Mouse (Mus musculus) urinary bladder, postnatal 25 days (tissue): ENCODE measurements around the gene Lnx1.

Source experiments
- DNase-seq: peaks from one replicate; pipeline ENCODE4 v3.0.0; 2022; ENCODE audit warnings: low spot score

Gene Lnx1

GRCm38 (mm10) chr5:74649122-74649521, 53.6 kb downstream of the Lnx1 start:
- no peak for DNase-seq

- no peak for DNase-seq
Observed at GRCm38 (mm10) chr5:74648216-74648615, 54.5 kb downstream of the Lnx1 start.

- DNase-seq, result no peak
Observed at GRCm38 (mm10) chr5:74647584-74647984, 55.1 kb downstream of the Lnx1 start.

- no peak for DNase-seq
Observed at GRCm38 (mm10) chr5:74642291-74642690, 60.4 kb downstream of the Lnx1 start.

GRCm38 (mm10) chr5:74641000-74641399, 61.7 kb downstream of the Lnx1 start:
- no peak for DNase-seq

GRCm38 (mm10) chr5:74640504-74640903, 62.2 kb downstream of the Lnx1 start:
- no peak for DNase-seq

- DNase-seq, result no peak
Observed at GRCm38 (mm10) chr5:74639516-74639915, 63.2 kb downstream of the Lnx1 start.

- DNase-seq, result no peak
Observed at GRCm38 (mm10) chr5:74634391-74634790, 68.3 kb downstream of the Lnx1 start.

GRCm38 (mm10) chr5:74633453-74633852, 69.3 kb downstream of the Lnx1 start:
- DNase-seq, result no peak

GRCm38 (mm10) chr5:74632369-74633114, 70.2 kb downstream of the Lnx1 start:
- DNase-seq, result no peak

- DNase-seq, result no peak
Observed at GRCm38 (mm10) chr5:74628001-74628400, 74.7 kb downstream of the Lnx1 start.

- no peak for DNase-seq
Observed at GRCm38 (mm10) chr5:74624385-74624784, 78.3 kb downstream of the Lnx1 start.

- DNase-seq, result no peak
Observed at GRCm38 (mm10) chr5:74623316-74624000, 79.3 kb downstream of the Lnx1 start.

- DNase-seq, result no peak
Observed at GRCm38 (mm10) chr5:74621691-74622470, 80.8 kb downstream of the Lnx1 start.

GRCm38 (mm10) chr5:74618573-74619059, 84.1 kb downstream of the Lnx1 start:
- DNase-seq, result peak; percentile 36

GRCm38 (mm10) chr5:74617816-74618572, 84.7 kb downstream of the Lnx1 start:
- no peak for DNase-seq

- DNase-seq, result no peak
Observed at GRCm38 (mm10) chr5:74613491-74614151, 89.1 kb downstream of the Lnx1 start.

- DNase-seq, result no peak
Observed at GRCm38 (mm10) chr5:74612713-74613112, 90.0 kb downstream of the Lnx1 start.

GRCm38 (mm10) chr5:74610511-74610910, 92.2 kb downstream of the Lnx1 start:
- DNase-seq, result no peak

GRCm38 (mm10) chr5:74606213-74606612, 96.5 kb downstream of the Lnx1 start:
- DNase-seq, result no peak

GRCm38 (mm10) chr5:74603306-74603705, 99.4 kb downstream of the Lnx1 start:
- no peak for DNase-seq
